Mouse (Mus musculus): ENCODE measurements around the gene Gnpat. TPM values are rescaled to one million over a fixed set of nuclear protein-coding genes. Genes with fewer than 3 reads are reported as not detected.
"Not testable (repeated sequence)": the region's sequence is repeated elsewhere in the genome, so short reads cannot be mapped to it uniquely, and the experiment has no call there.

The Gnpat gene
- polyA plus RNA-seq, 1 experiment: 41.2 TPM

DNA sequence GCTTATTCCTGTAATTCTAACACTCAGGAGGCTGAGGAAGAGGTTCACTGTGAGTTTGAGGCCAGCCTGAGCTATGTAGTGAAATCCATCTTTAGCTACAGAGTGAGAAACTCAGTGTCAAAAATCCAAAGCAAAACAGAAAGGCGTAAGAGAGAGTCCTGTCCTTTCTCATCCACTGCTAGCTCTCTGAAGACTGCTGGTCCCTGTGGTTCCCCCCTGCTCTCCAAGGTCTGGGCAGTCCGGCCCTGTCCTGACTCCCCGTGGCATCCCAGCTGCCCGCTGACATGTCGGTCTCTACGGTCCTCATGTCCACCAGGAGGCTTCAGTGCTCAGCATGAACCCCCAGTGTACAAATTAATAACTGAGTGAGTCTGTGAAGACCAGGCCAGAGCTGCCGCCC is 26.6 kb upstream of the Gnpat start:
- H3K4me3 ChIP-seq (replicated peaks; ENCODE audit: control insufficient read depth, low read depth, low read length): no peak overlapping the region
- TF ChIP-seq POLR2A (IDR thresholded peaks at IDR 0.05; ENCODE audit: borderline replicate concordance, control insufficient read depth, low read depth, low read length): no peak
- TF ChIP-seq CTCF (IDR thresholded peaks at IDR 0.05; ENCODE audit: control insufficient read depth, insufficient read depth, low read length): no peak
- peaks cover 5% of the 10 kb centered on the region; the same call in 1 of the 2 replicates for H3K4me1 ChIP-seq (ENCODE audit: control insufficient read depth, insufficient read depth, low read length)
- no peak overlapping the region for H3K27ac ChIP-seq (ENCODE audit: control insufficient read depth, insufficient read depth, low read depth, low read length, poor library complexity)
- WGBS: 91% methylated on average over 7 of the region's 7 CpGs

GRCm38 (mm10) chr8:124836907-124837306 is 25.9 kb upstream of the Gnpat start:
- TF ChIP-seq POLR2A (IDR thresholded peaks at IDR 0.05; ENCODE audit: borderline replicate concordance, control insufficient read depth, low read depth, low read length) (no peak), CTCF (IDR thresholded peaks at IDR 0.05; ENCODE audit: control insufficient read depth, insufficient read depth, low read length) (no peak)
- Histone ChIP-seq H3K4me1 (ENCODE audit: control insufficient read depth, insufficient read depth, low read length) (peaks cover 5% of the 10 kb centered on the region; the same call in 1 of the 2 replicates), H3K27ac (ENCODE audit: control insufficient read depth, insufficient read depth, low read depth, low read length, poor library complexity) (no peak overlapping the region), H3K4me3 (replicated peaks; ENCODE audit: control insufficient read depth, low read depth, low read length) (no peak overlapping the region)
- WGBS: 51% methylated on average over 2 of the region's 2 CpGs

GRCm38 (mm10) chr8:124837956-124838355 is 24.9 kb upstream of the Gnpat start:
- Histone ChIP-seq H3K27ac (ENCODE audit: control insufficient read depth, insufficient read depth, low read depth, low read length, poor library complexity) (no peak overlapping the region), H3K4me1 (ENCODE audit: control insufficient read depth, insufficient read depth, low read length) (peaks cover 5% of the 10 kb centered on the region; the same call in 1 of the 2 replicates), H3K4me3 (replicated peaks; ENCODE audit: control insufficient read depth, low read depth, low read length) (no peak overlapping the region)
- no peak for TF ChIP-seq CTCF (IDR thresholded peaks at IDR 0.05; ENCODE audit: control insufficient read depth, insufficient read depth, low read length)
- no peak for TF ChIP-seq POLR2A (IDR thresholded peaks at IDR 0.05; ENCODE audit: borderline replicate concordance, control insufficient read depth, low read depth, low read length)
- WGBS: 35% methylated on average over 2 of the region's 2 CpGs

DNA sequence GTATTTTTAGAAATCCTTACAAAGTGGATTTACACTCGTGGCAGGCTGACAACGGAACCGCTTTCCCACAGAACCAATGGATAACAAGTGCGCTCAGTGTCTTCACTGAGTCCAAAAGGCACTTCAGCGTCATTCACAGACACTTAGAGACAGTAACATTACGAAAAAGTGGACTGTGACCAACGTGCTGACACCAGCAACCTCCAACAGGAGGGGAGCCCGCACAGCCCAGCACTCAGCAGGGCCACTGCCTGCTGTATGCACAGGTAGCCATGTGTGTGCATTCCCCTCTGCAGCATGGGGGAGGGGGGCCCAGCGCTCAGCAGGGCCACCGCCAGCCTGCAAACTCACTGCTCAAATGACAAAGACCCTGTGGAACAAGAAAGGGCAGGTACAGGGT is 23.5 kb upstream of the Gnpat start:
- no peak for TF ChIP-seq POLR2A (IDR thresholded peaks at IDR 0.05; ENCODE audit: borderline replicate concordance, control insufficient read depth, low read depth, low read length)
- TF ChIP-seq CTCF (IDR thresholded peaks at IDR 0.05; ENCODE audit: control insufficient read depth, insufficient read depth, low read length): no peak
- Histone ChIP-seq H3K4me3 (replicated peaks; ENCODE audit: control insufficient read depth, low read depth, low read length) (no peak overlapping the region), H3K4me1 (ENCODE audit: control insufficient read depth, insufficient read depth, low read length) (peaks cover 5% of the 10 kb centered on the region; the same call in 1 of the 2 replicates), H3K27ac (ENCODE audit: control insufficient read depth, insufficient read depth, low read depth, low read length, poor library complexity) (no peak overlapping the region)
- WGBS: 84% methylated on average over 10 of the region's 10 CpGs

GRCm38 (mm10) chr8:124840900-124841299 is 21.9 kb upstream of the Gnpat start:
- TF ChIP-seq CTCF (IDR thresholded peaks at IDR 0.05; ENCODE audit: control insufficient read depth, insufficient read depth, low read length) (no peak), POLR2A (IDR thresholded peaks at IDR 0.05; ENCODE audit: borderline replicate concordance, control insufficient read depth, low read depth, low read length) (no peak)
- Histone ChIP-seq H3K4me3 (replicated peaks; ENCODE audit: control insufficient read depth, low read depth, low read length) (no peak overlapping the region), H3K27ac (ENCODE audit: control insufficient read depth, insufficient read depth, low read depth, low read length, poor library complexity) (no peak overlapping the region), H3K4me1 (ENCODE audit: control insufficient read depth, insufficient read depth, low read length) (peaks cover 3% of the 10 kb centered on the region; the same call in 1 of the 2 replicates)
- 89% methylated on average over 7 of the region's 7 CpGs for whole genome bisulfite sequencing

- Histone ChIP-seq H3K4me3 (replicated peaks; ENCODE audit: control insufficient read depth, low read depth, low read length) (no peak overlapping the region), H3K4me1 (ENCODE audit: control insufficient read depth, insufficient read depth, low read length) (peaks cover 3% of the 10 kb centered on the region; the same call in 1 of the 2 replicates), H3K27ac (ENCODE audit: control insufficient read depth, insufficient read depth, low read depth, low read length, poor library complexity) (no peak overlapping the region)
- TF ChIP-seq POLR2A (IDR thresholded peaks at IDR 0.05; ENCODE audit: borderline replicate concordance, control insufficient read depth, low read depth, low read length) (no peak), CTCF (IDR thresholded peaks at IDR 0.05; ENCODE audit: control insufficient read depth, insufficient read depth, low read length) (no peak)
- WGBS: 83% methylated on average over 10 of the region's 10 CpGs
Observed at GRCm38 (mm10) chr8:124841775-124842174, 21.1 kb upstream of the Gnpat start.

DNA sequence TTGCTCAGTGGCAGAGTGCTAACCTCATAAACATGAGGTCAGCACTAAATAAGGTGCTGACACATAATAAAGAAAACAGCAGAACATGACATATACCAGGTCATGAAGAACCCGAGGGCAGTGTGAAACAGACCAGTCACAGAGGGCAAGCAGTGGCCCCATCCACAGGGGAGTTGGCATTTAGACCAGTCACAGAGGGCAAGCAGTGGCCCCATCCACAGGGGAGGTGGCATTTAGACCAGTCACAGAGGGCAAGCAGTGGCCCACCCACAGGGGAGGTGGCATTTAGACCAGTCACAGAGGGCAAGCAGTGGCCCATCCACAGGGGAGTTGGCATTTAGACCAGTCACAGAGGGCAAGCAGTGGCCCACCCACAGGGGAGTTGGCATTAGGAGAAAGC is 19.9 kb upstream of the Gnpat start:
- not testable (repeated sequence) for H3K4me3 ChIP-seq (replicated peaks; ENCODE audit: control insufficient read depth, low read depth, low read length); H3K27ac ChIP-seq (ENCODE audit: control insufficient read depth, insufficient read depth, low read depth, low read length, poor library complexity); H3K4me1 ChIP-seq (ENCODE audit: control insufficient read depth, insufficient read depth, low read length)
- WGBS: 68% methylated on average over 1 of the region's 1 CpGs

GRCm38 (mm10) chr8:124845131-124845530 is 17.7 kb upstream of the Gnpat start:
- Histone ChIP-seq H3K4me3 (replicated peaks; ENCODE audit: control insufficient read depth, low read depth, low read length) (no peak overlapping the region), H3K27ac (ENCODE audit: control insufficient read depth, insufficient read depth, low read depth, low read length, poor library complexity) (no peak overlapping the region), H3K4me1 (ENCODE audit: control insufficient read depth, insufficient read depth, low read length) (no peaks in the 10 kb centered on the region)
- 57% methylated on average over 3 of the region's 3 CpGs for WGBS
- TF ChIP-seq POLR2A (IDR thresholded peaks at IDR 0.05; ENCODE audit: borderline replicate concordance, control insufficient read depth, low read depth, low read length) (no peak), CTCF (IDR thresholded peaks at IDR 0.05; ENCODE audit: control insufficient read depth, insufficient read depth, low read length) (no peak)

GRCm38 (mm10) chr8:124845573-124845972 is 17.3 kb upstream of the Gnpat start:
- Histone ChIP-seq H3K4me1 (ENCODE audit: control insufficient read depth, insufficient read depth, low read length) (no peaks in the 10 kb centered on the region), H3K27ac (ENCODE audit: control insufficient read depth, insufficient read depth, low read depth, low read length, poor library complexity) (no peak overlapping the region), H3K4me3 (replicated peaks; ENCODE audit: control insufficient read depth, low read depth, low read length) (no peak overlapping the region)
- 86% methylated on average over 5 of the region's 5 CpGs for WGBS
- TF ChIP-seq CTCF (IDR thresholded peaks at IDR 0.05; ENCODE audit: control insufficient read depth, insufficient read depth, low read length) (no peak), POLR2A (IDR thresholded peaks at IDR 0.05; ENCODE audit: borderline replicate concordance, control insufficient read depth, low read depth, low read length) (no peak)

Data from bone marrow, adult 2 months (tissue).